Mouse (Mus musculus) cerebellum, adult 11 months (tissue): ENCODE results near the gene Parvb.

Experiments
- DNase-seq: peaks from one replicate; pipeline ENCODE4 v3.0.0; 2022

Parvb gene

DNA sequence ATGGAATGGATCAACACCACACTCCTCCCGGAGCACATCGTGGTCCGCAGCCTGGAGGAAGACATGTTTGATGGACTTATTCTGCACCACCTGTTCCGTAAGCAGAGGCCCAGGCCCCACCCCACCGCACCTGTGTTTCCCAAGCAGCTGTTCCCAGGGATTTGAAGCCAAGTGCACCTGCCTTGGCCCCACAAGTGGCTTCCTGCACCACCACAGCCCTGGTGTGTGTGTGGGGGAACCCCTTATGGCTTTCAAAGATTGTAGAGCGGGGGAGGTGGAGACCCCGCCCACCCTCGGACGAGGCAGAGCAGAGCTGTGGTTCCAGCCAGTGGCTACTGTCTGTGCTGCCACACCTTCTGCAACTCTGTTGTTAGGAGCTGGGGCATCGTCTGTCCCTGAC lies 97.0 kb downstream of the Parvb start:
- DNase-seq, result no peak

GRCm38 (mm10) chr15:84329940-84330339 lies 98.1 kb downstream of the Parvb start:
- no peak for DNase-seq

DNA sequence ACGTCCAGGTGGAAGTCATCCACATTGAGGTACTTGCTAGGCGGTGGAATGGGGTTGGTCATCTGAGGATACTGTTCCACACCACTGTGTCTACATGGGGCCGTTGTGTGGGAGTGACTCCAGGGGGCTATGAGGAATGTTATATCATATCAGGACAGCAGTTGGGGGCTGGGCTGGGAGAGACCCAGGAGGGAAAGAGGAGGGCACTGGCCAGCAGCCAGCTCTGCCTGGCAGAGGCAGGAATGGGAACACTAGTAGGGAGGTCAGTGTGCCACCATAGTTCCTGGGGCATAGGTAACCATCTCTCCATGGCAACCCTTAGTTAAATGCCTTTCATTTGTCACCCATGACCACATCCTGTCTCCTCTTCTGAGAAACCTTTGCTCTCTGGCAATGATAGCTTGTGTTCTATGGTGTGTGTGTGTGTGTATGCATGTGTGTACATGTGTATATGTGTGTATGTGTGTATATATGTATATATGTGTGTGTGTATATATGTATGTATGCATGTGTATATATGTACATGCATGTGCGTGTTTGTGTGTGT lies 99.3 kb downstream of the Parvb start:
- DNase-seq, result no peak

- DNase-seq, result no peak
Measured at GRCm38 (mm10) chr15:84336281-84336817, 104.5 kb downstream of the Parvb start.

DNA sequence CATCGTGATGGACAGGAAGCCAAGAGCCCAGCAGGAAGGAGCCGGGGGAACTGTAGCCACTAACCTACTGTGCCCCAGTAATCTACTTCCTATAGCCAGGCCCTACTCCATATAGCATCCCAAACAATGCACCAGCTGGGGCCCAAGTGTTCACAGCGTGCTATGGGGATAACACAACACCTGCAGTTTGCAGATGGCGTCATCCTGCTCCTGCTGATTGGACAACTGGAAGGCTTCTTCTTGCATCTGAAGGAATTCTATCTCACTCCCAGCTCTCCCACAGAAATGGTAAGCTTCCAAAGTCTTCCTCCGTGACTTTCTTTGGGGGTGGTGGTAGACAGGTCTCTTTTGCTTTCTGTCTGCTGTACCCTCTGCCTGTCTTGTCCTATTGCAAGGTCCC lies 105.8 kb downstream of the Parvb start:
- DNase-seq, result no peak

DNA sequence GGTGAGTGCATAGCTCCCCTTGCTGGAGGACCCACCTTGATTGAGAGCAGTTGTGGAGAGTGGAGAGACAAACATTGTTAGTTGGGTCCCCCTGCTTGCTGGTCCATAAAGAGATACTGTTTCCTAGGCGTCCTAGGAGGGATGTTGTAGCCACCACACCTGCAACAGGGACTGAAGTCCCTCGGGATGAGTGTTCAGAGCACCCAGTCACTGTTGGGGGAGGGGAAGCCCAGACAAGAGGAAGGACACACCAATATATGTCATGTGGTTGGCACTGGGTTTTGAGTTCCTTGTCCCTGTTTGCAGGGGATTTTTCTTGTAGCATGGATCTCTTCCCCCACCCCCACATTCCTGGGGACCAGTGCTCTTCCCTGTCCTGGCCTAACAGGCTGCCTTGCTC lies 109.1 kb downstream of the Parvb start:
- no peak for DNase-seq

DNA sequence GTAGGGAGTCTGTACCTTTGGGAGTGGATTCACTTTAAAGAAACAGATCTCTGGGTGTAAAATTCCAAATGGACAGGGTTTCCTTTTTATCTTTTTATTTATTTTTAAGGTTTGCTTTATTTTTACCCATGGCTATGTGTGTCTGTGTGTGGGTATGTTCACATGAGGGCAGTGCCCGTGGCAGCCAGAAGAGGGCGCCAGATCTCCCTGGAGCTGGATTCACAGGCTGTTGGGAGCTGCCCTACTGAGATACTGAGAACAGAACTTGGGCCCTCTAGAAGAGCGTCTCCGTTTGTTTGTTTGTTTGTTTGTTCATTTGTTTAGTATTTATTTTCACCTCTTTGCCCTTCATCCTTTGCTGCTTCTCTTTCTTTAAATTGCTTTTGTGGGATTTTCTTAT lies 116.9 kb downstream of the Parvb start:
- DNase-seq, result no peak

GRCm38 (mm10) chr15:84349915-84350738 lies 118.3 kb downstream of the Parvb start:
- DNase-seq, result no peak

GRCm38 (mm10) chr15:84351342-84351741 lies 119.5 kb downstream of the Parvb start:
- no peak for DNase-seq

DNA sequence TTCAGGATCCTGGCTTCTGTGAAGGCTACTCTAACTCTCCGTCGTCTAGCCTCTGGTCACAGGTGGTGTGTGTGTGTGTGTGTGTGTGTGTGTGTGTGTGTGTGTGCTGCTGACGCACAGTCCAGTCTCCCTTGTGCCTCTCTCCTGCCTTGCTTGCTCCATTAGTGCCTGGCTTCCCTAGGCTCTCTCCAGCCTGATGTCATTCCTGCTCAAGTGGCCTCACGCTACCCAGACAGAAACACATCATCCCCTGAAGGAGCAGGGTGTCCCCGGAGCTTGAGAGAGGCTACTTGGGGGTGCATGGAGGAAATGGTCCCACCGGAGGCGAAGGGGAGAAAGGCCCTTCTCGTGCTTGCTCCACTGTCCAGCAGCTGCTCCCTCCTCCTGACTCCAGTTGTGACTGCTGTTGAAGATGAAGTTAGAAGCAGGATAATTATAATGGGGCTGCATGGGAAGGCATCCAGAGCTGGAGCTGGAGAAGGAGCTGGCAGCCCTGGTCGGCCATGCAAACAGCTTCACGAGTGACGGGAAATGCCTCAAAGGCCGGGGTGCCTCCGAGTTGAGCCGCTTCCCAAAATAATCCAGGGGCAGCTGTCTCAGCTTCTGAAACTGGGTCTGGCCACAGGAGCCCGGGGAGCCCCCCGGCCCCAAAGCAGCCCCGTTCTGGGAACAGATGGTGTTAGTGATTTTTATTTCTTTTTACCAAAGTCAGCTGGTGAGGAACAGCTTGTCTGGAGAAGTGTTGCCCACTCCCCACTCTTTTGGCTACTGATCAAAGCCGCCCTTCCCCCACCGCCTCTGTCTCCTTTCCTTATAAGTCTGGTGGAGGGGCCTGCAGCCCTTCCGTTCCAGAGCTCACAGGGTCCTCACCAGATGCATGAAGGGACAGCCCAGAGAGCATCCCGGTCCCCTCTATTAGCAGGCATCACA lies 120.3 kb downstream of the Parvb start:
- DNase-seq, result no peak

- DNase-seq, result no peak
Measured at GRCm38 (mm10) chr15:84355081-84355480, 123.2 kb downstream of the Parvb start.

DNA sequence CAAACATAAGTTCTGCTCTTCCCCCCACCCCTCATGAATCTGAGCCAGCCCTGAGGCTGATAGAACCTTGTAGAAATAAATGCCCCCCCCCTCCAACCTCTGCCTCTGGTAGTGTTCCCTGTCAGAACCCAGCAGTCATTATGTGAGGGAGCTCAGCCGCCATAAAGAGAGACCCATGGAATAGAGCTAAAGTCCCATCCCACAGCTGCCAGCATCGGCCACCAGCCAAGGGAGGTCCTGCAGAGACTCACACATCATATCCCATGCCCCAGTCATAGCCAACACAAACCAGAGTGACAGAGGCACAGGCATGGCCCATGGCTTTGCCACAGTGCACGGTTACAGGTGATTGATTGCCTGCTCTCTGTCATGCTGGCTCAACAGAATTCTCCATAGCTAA lies 132.9 kb downstream of the Parvb start:
- no peak for DNase-seq
